Mouse (Mus musculus): Measurements from ENCODE around the gene Col2a1. TPM values are rescaled to one million over a fixed set of nuclear protein-coding genes. Genes with fewer than 3 reads are reported as not detected.

Col2a1 gene
- 0.09 and 0.12 TPM in 2 replicates for polyA plus RNA-seq (2015; fragmentation: Nextera tagmentation; extraction: Ambion mirVana)

DNA sequence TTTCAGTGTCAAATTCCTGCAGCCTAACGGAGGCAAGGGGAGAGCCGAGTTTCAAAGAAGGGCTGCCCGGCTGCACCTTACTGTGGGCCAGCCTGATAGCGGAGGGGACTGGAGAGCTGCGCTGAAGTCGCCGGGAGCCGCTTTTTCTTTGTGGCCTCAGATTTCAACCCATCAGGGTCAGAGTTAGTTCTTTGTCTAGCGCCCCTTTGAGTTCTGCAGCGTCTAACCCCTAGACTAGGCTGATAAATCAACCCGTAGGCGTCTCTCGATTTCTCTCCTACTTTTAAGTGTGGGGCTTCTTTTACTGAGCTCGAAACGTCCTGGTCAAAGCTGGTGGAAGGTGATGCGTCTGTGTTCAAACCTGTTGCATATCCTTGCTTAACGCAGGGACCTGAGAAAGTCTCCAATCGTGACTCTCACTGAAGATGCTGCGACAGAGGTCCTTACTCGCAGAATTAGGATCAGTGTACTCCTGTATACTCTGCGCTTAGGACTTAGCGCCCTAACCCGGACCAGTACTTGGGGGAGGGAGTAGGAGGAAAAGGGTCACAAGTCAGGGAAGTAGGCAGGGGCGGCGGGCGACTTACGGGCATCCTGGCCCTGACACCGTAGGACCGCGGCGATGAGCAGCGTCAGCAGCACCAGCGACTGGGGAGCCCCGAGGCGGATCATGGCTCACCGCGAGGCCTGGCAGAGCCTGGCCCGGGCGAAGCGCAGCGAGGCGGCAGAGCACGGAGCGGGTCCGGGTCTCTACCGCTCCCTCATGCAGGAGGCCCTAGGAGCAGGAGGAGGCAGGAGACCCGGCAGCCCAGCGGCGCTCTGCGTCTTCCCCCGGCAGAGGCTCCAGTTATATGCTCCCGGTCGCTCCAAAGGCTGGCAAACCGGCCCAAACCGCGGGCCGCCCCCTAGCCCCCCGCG, at the start of gene Col2a1:
TSS of gene Col2a1 (minus strand) at position 874 of the 918 bp plus-strand sequence.
- no peak within 1 kb of the TSS for H3K9ac ChIP-seq (ENCODE audit: low read depth, low read length)

DNA sequence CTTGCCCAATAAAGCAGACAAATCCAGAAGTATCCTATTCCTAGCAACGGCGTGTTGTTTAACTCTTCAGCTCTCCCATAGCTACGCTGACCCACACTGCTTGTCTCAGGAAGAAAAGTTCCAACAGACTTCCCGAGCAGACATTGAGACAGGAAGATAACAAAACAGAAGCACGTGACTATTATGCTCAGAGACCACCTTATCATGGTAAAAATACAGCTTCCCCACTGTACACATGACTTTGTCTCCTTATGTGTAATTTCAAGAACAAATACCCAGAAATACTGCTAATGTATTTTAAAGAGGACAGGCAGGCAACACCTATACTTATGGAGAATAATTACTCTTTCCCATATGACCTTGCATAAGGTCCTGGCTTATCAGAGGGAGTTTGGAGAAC, 47.2 kb upstream of the Col2a1 start:
- H3K27ac ChIP-seq (ENCODE audit: low read length): no peak overlapping the region
- H3K36me3 ChIP-seq (ENCODE audit: control insufficient read depth, insufficient read depth): peaks cover 39% of the 10 kb centered on the region
- no peaks in the 10 kb centered on the region for H3K27me3 ChIP-seq (ENCODE audit: control insufficient read depth, insufficient read depth, low read depth, low read length)
- no peaks in the 10 kb centered on the region for H3K9me3 ChIP-seq (replicated peaks; ENCODE audit: control insufficient read depth, low read length)
- H3K9ac ChIP-seq (ENCODE audit: low read depth, low read length): no peak overlapping the region
- no peak for ATAC-seq (ENCODE audit: low read depth)
- no peak overlapping the region for H3K4me2 ChIP-seq (ENCODE audit: low read depth, low read length)
- H3K4me1 ChIP-seq (ENCODE audit: control insufficient read depth, low read depth, low read length): no peaks in the 10 kb centered on the region
- 57% methylated on average over 5 of the region's 5 CpGs for WGBS (ENCODE audit: insufficient replicate concordance)
- no peak overlapping the region for H3K4me3 ChIP-seq (ENCODE audit: low read depth, low read length)

More for the DNA sequence above, at the start of gene Col2a1:
- WGBS (ENCODE audit: insufficient replicate concordance): 1% methylated on average over 53 of the region's 59 CpGs
- Histone ChIP-seq H3K4me3 (ENCODE audit: low read depth, low read length) (no peak within 1 kb of the TSS), H3K27me3 (ENCODE audit: control insufficient read depth, insufficient read depth, low read depth, low read length) (peaks cover 93% of the 10 kb centered on the region), H3K36me3 (ENCODE audit: control insufficient read depth, insufficient read depth) (no peaks in the 10 kb centered on the region), H3K4me2 (ENCODE audit: low read depth, low read length) (no peak within 1 kb of the TSS), H3K27ac (ENCODE audit: low read length) (no peak within 1 kb of the TSS), H3K4me1 (ENCODE audit: control insufficient read depth, low read depth, low read length) (no peaks in the 10 kb centered on the region; the same call in 1 of the 2 replicates), H3K9me3 (replicated peaks; ENCODE audit: control insufficient read depth, low read length) (no peaks in the 10 kb centered on the region)
- no peak for ATAC-seq (ENCODE audit: low read depth)

DNA sequence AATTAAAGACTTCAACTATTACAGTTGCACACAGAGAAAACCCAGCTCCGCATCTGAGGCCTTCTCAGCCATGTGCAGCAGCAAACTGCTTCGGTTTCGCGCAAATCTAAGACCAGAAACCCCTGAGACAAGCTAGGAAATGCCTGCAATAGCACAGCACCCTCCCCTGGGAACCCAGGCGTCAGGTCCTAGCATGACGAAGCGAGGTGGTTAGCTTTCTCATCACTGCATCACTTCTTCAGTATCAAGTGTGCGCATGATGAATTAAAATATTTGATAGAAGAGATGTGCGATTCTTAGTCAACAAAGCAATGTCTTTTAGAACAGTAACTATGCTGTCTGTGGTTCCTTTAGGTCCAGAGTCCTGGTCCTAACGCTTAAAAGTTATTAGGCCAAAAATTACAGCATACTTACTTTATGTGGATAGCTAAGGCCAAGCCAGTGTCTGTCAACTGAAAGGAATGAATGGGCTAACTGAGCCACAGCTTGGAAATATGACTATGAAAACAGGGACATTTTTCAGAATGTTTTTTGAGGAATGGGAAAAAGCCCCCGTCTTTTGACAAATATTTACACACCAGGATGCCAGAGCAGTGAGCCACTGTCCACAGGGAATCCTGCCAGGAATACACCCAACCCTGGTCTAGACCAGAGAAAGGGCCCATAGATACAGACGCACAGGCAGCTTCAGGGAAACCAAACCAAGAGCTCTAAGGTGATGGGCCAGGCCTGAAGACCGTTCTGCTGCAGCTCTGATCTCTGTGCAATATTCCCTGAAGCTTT, 44.6 kb upstream of the Col2a1 start:
- H3K36me3 ChIP-seq (ENCODE audit: control insufficient read depth, insufficient read depth): peaks cover 50% of the 10 kb centered on the region
- no peak overlapping the region for H3K4me2 ChIP-seq (ENCODE audit: low read depth, low read length)
- H3K9me3 ChIP-seq (replicated peaks; ENCODE audit: control insufficient read depth, low read length): no peaks in the 10 kb centered on the region
- H3K27ac ChIP-seq (ENCODE audit: low read length): no peak overlapping the region
- no peak overlapping the region for H3K9ac ChIP-seq (ENCODE audit: low read depth, low read length)
- H3K4me1 ChIP-seq (ENCODE audit: control insufficient read depth, low read depth, low read length): no peaks in the 10 kb centered on the region
- ATAC-seq (ENCODE audit: low read depth): no peak
- WGBS (ENCODE audit: insufficient replicate concordance): 88% methylated on average over 13 of the region's 13 CpGs
- no peak overlapping the region for H3K4me3 ChIP-seq (ENCODE audit: low read depth, low read length)
- no peaks in the 10 kb centered on the region for H3K27me3 ChIP-seq (ENCODE audit: control insufficient read depth, insufficient read depth, low read depth, low read length)

DNA sequence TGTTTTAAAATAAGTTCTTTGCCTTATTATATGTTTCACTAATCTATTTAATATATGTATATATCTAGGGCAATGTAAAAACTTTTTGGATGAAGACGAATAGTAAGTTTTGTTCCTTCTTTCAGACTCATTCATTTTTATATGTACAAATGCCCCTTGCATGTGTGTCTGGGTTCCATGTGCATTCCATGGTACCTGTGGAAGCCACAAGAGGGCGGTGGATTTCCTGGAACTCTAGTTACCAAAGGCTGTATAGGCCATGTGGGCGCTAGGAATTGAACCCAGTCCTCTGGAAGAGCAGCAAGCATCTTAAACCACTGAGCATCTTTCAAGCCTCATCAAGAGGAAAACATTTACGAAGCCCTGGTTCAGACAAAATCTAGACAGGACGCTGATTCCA, 39.9 kb upstream of the Col2a1 start:
- Histone ChIP-seq H3K36me3 (ENCODE audit: control insufficient read depth, insufficient read depth) (peaks cover 47% of the 10 kb centered on the region), H3K9me3 (replicated peaks; ENCODE audit: control insufficient read depth, low read length) (no peaks in the 10 kb centered on the region), H3K4me3 (ENCODE audit: low read depth, low read length) (no peak overlapping the region), H3K9ac (ENCODE audit: low read depth, low read length) (no peak overlapping the region), H3K27ac (ENCODE audit: low read length) (no peak overlapping the region), H3K4me1 (ENCODE audit: control insufficient read depth, low read depth, low read length) (no peaks in the 10 kb centered on the region), H3K27me3 (ENCODE audit: control insufficient read depth, insufficient read depth, low read depth, low read length) (no peaks in the 10 kb centered on the region), H3K4me2 (ENCODE audit: low read depth, low read length) (no peak overlapping the region)
- 86% methylated on average over 5 of the region's 5 CpGs for WGBS (ENCODE audit: insufficient replicate concordance)
- no peak for ATAC-seq (ENCODE audit: low read depth)

DNA sequence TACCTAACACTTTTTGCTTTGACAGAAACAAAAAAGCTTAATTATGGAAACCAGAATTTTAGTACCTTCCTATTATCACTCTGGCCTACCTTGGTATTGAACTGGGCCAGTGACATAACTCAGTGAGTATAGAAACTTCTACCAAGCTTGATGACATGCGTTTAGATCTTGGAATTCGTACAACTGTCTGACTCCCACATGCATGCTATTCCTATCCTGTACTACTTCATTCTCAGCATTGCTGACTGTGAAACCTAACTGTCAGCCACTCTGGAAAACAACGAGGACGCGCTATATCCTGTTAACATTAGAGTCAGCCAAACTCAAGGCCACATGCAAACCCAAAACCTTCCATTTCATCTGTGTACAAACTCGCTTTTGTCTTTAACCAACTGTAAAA, 39.5 kb upstream of the Col2a1 start:
- H3K4me2 ChIP-seq (ENCODE audit: low read depth, low read length): no peak overlapping the region
- H3K4me3 ChIP-seq (ENCODE audit: low read depth, low read length): no peak overlapping the region
- no peaks in the 10 kb centered on the region for H3K9me3 ChIP-seq (replicated peaks; ENCODE audit: control insufficient read depth, low read length)
- no peak for ATAC-seq (ENCODE audit: low read depth)
- no peaks in the 10 kb centered on the region for H3K4me1 ChIP-seq (ENCODE audit: control insufficient read depth, low read depth, low read length)
- H3K9ac ChIP-seq (ENCODE audit: low read depth, low read length): no peak overlapping the region
- peaks cover 44% of the 10 kb centered on the region for H3K36me3 ChIP-seq (ENCODE audit: control insufficient read depth, insufficient read depth)
- 83% methylated on average over 6 of the region's 6 CpGs for WGBS (ENCODE audit: insufficient replicate concordance)
- H3K27ac ChIP-seq (ENCODE audit: low read length): no peak overlapping the region
- no peaks in the 10 kb centered on the region for H3K27me3 ChIP-seq (ENCODE audit: control insufficient read depth, insufficient read depth, low read depth, low read length)

DNA sequence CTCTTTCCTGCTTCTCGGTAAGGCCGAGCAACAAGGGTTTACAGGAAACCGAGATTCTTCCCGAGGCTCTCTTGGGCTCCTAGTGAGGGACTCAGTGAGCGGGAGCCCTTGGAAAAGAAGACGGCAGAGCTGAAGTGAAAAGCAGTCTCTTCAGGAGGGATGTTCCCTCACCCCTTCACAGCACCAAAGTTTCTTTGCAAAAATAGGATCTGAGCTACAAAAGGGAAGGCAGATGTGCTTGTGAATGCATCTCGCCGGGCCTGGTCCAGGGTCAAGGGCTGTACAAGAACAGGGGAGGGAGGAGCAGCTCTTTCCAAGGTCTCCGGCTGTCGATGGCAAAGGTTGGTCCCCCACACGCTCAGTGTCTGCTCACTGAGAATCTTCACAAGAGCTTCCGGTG, 38.0 kb upstream of the Col2a1 start:
- Histone ChIP-seq H3K9me3 (replicated peaks; ENCODE audit: control insufficient read depth, low read length) (no peaks in the 10 kb centered on the region), H3K27me3 (ENCODE audit: control insufficient read depth, insufficient read depth, low read depth, low read length) (no peaks in the 10 kb centered on the region), H3K4me3 (ENCODE audit: low read depth, low read length) (no peak overlapping the region), H3K4me1 (ENCODE audit: control insufficient read depth, low read depth, low read length) (no peaks in the 10 kb centered on the region), H3K9ac (ENCODE audit: low read depth, low read length) (no peak overlapping the region), H3K4me2 (ENCODE audit: low read depth, low read length) (no peak overlapping the region), H3K36me3 (ENCODE audit: control insufficient read depth, insufficient read depth) (peaks cover 33% of the 10 kb centered on the region), H3K27ac (ENCODE audit: low read length) (no peak overlapping the region)
- ATAC-seq (ENCODE audit: low read depth): no peak
- WGBS (ENCODE audit: insufficient replicate concordance): 79% methylated on average over 12 of the region's 12 CpGs

DNA sequence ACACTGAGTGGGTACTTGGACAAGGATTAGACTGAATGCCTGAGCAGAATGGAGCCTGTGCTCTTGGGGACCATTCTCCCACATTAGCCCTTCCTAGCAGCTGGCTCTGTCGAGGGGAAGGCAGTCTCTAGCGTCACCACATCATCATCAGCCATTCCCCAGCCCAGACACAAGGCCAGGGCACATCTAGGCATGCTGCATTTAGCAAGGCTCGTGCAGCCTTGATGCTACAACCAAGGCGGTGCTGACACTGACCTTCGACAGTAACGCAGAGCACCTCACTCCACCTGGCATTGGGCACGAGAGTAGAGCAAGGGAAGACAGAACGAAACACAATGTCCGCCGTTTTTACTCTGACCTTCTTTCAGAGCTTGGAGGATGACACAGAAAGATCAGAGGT, 35.2 kb upstream of the Col2a1 start:
- Histone ChIP-seq H3K27me3 (ENCODE audit: control insufficient read depth, insufficient read depth, low read depth, low read length) (no peaks in the 10 kb centered on the region), H3K4me2 (ENCODE audit: low read depth, low read length) (no peak overlapping the region), H3K9me3 (replicated peaks; ENCODE audit: control insufficient read depth, low read length) (no peaks in the 10 kb centered on the region), H3K4me1 (ENCODE audit: control insufficient read depth, low read depth, low read length) (no peaks in the 10 kb centered on the region), H3K36me3 (ENCODE audit: control insufficient read depth, insufficient read depth) (peaks cover 14% of the 10 kb centered on the region), H3K4me3 (ENCODE audit: low read depth, low read length) (no peak overlapping the region), H3K27ac (ENCODE audit: low read length) (no peak overlapping the region), H3K9ac (ENCODE audit: low read depth, low read length) (no peak overlapping the region)
- 84% methylated on average over 10 of the region's 10 CpGs for WGBS (ENCODE audit: insufficient replicate concordance)
- no peak for ATAC-seq (ENCODE audit: low read depth)

DNA sequence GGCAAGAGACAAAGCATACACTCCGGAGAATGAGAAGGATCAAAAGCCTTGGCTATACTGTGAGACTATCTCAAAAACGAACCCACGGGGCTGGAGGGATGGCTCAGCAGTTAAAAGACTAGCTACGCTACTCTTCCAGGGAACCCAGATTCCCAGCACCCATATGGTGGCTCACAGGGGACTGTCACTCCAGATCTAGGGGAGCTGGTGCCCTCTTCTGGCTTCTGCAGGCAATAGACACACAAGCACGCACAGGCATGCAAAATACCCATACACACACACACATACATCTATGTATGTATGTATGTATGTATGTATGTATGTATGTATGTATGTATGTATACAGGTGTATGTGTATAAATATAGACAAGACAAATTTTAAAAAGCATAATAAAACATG, 32.1 kb upstream of the Col2a1 start:
- no peaks in the 10 kb centered on the region for H3K27me3 ChIP-seq (ENCODE audit: control insufficient read depth, insufficient read depth, low read depth, low read length)
- no peak overlapping the region for H3K9ac ChIP-seq (ENCODE audit: low read depth, low read length)
- ATAC-seq (ENCODE audit: low read depth): no peak
- no peaks in the 10 kb centered on the region for H3K36me3 ChIP-seq (ENCODE audit: control insufficient read depth, insufficient read depth)
- WGBS (ENCODE audit: insufficient replicate concordance): 85% methylated on average over 5 of the region's 5 CpGs
- no peak overlapping the region for H3K27ac ChIP-seq (ENCODE audit: low read length)
- no peaks in the 10 kb centered on the region for H3K9me3 ChIP-seq (replicated peaks; ENCODE audit: control insufficient read depth, low read length)
- H3K4me3 ChIP-seq (ENCODE audit: low read depth, low read length): no peak overlapping the region
- no peaks in the 10 kb centered on the region for H3K4me1 ChIP-seq (ENCODE audit: control insufficient read depth, low read depth, low read length)
- no peak overlapping the region for H3K4me2 ChIP-seq (ENCODE audit: low read depth, low read length)
